Mouse (Mus musculus) thymus, postnatal 25 days (tissue): ENCODE measurements around the gene Fam171a1.
"Not testable (repeated sequence)": the region's sequence is repeated elsewhere in the genome, so short reads cannot be mapped to it uniquely, and the experiment has no call there.

Experiments used
- DNase-seq: peaks from one replicate; pipeline ENCODE4 v3.0.0; 2022

Gene Fam171a1

DNA sequence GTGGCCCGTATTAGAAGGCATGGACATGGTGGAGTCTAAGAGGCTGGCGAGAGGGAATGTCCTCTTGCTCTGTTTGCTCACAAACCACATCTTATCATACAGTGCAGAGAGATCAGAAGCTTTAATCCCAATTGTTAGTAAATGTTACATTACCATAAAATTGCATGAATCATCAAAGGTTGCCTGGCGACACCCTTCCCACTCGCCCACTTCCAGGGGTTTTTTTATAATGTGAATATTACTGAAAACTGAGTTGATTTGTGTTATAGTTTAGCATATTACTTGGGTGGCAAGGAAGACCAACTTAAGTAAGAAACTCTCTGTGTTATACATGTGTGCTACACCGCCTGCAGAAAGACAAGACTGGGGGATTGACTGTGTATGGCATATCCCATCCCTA is 60.9 kb downstream of the Fam171a1 start:
- no peak for DNase-seq

DNA sequence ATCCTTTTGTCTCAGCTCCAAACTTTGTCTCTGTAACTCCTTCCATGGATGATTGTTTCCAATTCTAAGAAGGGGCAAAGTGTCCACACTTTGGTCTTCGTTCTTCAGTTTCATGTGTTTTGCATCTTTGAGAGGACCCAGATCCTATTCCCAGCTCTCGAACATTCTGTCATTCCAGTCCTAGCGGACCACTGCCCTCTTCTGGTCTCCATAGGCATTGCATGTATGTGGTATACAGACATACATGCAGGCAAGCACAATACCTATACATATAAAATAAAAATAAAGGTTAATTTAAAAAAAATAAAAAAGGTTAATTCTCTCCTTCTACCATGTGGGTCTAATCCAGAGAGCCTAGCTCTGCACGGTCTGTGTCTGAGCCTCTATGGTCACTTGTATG is 62.0 kb downstream of the Fam171a1 start:
- not testable (repeated sequence) for DNase-seq

DNA sequence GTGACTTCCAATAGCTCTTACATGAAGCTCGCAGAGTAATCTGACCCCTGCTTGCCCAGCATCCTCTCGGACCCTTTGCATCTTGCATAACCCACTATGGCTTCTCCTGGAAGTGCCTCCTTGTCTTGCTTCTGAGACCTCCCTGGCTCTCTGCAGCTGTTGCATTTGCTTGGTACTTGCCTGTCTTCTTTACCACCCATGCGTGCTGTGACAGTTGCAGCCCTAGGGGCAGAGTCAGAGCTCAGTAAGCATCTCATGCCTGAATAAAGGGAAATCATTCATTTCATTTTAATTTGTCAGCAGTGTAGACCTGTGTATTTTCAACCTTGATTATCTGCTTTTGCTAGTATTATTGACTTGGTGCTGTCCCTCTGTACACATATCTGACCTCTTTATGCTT is 62.7 kb downstream of the Fam171a1 start:
- no peak for DNase-seq

DNA sequence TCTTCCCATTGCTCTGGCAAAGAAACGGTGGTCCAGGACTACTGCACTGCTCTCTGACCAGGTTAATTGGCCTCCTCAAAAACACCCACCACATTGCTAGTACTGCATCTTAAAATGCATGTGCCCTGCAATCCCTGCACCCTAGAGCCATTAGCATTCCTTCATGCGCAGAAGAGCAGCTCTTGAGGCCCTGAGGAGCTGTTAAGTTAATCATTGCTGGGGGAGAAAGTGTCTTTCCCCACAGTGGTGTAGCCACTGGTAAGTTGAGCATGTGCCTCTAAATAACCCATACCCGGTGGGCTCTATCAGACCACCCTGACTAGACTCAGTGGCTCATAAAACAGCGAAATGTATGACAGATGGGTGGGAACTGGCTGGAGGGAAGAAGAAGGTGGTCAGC is 66.5 kb downstream of the Fam171a1 start:
- no peak for DNase-seq

DNA sequence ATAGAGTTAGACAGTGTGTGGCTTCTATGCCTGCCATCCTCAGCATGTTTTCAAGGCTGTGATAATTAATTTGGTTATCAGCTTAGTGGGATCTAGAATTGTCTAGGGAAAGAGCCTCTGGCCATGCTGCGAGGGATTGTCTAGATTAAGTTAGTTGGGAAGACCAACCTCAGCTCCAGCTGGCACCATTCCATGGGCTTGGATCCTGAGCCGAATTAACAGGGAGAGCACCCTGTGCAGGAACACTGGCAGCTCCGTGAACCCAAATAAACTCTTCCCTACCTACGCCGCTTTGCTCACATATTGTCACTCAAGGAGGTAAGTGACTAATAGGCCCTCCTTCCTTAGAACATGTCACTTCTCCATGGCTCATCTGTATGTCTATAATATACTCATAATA is 69.6 kb downstream of the Fam171a1 start:
- DNase-seq: no peak

DNA sequence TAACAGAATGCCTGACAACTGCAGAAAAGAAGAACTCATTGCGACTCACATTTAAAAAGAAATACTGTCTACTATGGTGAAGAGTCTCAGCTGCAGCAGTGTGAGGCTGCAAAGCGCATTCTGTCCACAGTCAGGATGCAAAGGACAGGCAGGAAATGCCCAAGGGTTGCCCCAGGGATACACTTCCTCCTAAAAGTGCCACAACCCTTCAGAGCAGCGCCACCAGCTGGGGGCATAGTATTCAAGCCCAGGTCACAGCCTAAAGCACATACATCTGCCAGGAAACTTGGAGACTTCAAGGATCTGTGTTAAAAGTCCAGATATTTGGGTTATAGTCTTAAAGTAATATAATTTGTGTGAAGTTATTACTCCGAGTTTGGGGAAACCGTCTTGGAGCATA is 71.3 kb downstream of the Fam171a1 start:
- no peak for DNase-seq

DNA sequence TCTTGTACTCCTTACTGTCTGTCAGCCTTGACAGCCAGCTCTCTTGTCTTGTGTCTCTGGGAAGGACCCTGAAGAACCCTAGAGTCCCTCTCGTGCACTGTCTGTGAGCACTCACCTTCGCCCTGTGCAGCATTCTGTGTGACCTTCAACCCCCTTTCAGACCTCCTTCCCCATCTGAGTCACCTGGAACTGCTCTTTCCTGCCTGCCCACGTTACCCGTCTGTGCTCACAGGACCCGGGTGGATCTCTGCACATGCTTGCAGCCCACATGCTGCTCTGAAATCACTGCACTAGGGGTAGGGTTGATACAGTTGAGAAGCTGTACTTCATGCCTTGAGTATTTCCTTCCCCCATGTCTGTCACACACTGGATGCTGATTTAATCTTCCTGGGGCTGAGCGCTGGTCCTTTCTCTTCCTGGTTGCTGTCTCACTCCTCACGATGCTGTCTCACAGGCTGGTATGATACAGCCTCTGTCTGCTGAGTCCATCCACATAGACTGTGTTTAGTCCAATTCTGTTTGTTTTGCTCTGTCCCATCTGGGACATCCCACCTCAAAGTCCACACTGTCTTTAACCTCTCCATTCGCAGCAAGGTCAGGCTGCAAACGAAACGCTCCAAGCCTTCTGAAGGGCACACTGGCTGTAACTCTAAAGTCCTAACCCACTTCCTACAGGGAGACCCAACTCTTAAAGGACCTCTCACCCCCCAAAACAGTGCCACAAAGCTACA is 74.9 kb downstream of the Fam171a1 start:
- DNase-seq: no peak

DNA sequence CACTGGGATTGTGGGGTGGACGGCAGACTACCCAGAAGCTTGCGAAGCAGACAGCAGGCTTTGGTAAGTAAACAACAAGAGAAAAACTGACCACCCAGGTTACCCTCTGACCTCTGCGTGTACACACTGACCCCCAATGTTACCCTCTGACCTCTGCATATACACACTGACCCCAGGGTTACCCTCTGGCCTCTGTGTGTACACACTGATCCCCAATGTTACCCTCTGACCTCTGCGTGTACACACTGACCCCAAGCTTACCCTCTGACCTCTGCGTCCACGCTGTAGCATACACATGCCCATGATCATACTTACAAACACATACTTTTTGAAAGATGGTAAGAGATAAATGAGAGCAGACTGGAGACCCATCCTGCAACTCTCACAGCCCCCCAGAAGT is 77.1 kb downstream of the Fam171a1 start:
- no peak for DNase-seq

DNA sequence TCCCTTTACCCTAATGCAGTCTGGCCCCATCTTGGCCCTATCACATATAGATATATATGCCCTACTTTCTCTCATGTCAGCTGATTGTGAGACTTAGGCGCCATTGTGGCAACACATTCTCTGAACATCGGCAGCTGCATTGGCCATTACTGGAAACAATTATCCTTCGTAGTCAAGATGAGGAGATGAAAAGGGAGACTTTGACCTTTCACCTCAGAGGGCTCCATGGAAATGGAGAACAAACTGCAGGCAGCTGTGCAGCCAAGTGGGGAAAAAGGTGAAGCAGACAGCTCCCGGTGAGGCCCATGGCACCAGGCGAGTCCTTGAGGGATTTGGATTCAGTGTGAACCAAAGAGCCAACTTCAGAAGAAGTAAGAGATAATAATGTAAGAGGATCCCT is 81.5 kb downstream of the Fam171a1 start:
- DNase-seq: no peak

DNA sequence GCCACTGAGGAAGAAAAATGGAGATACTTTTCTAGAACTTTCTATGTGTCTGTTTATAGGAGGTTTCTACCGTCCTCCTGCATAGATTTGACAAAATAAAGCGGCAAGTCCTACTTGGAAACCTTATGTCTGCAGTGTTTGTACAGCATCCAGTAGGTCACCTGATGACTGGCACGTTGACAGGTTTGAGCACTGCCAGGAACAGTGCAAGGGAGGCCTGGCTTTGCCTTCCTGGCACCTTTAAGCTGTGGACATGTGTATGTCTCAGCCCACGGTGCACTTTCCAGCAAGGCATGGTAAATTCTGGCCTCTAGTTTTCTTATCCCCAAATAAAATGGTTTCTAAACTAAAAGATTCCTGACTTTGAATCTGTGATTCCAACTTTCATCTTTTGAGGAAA is 86.4 kb downstream of the Fam171a1 start:
- DNase-seq: no peak

DNA sequence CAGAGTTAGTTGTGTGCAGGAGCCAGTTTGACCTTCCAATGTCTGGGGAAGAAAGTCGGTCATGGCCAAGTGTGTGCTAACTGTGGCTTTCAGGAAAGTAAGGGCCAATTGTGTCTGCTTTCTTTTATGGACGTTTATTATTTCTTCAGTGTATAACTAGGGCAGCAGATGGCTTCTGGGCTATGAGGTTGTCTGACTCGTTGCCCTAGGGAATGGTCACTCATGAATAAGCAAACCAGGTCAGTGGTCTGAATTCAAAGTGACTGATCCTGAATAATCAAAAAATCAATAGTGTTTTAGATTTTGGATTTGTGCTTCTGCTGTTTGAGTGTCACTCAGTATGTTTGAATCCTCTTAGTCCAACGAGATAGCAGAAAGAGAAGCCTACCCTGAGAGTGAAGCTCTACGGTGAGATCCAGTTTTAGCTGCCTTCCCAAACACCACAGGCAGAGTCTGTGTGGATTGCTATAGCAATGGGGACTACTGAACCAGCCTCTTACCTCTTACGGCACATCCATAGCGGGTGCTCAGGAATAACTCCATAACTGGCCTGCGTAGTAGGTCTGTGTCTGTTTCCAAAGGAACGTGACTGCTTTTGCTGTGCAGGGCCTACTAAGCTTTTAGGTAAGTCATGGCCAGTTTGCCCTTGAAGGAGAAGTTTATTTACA is 93.1 kb downstream of the Fam171a1 start:
- no peak for DNase-seq

DNA sequence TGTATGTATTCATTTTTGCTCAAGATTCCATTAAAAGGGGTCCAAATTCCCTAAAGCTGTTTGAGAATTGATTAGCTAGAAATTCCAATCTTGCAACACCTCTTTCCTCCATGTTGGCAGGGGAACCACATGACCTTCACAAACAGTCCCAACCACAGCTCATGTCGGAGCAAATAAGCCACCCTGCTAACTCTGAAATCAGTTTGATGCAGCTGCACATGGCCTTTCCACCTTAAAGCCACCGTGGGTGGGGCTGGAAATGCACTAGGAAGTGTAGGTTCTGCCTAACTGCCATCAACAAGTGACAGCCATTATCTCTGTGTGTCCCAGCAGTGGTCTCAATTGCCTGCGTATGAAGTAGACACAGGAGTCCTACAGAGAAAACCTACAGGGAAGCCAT is 101.5 kb downstream of the Fam171a1 start:
- DNase-seq: no peak

DNA sequence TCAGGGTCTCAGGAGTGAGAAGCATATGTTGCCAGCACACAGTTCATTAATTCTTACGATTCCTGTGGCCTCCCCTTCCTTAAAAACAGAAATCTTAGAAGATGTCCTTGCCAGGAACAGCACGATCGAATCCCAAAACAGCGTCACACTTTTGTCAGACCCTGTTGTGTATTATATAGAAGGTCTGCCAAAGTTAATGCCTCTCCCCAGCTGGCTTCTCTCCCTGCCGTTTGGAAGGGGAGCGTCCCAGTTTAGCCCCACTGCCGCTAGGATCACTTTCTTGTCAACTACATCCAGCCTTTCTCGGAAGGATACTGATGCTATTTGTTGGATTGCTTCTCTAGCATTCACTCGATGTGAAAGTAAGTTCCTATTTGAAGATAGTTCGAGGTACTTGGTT is 102.6 kb downstream of the Fam171a1 start:
- no peak for DNase-seq

DNA sequence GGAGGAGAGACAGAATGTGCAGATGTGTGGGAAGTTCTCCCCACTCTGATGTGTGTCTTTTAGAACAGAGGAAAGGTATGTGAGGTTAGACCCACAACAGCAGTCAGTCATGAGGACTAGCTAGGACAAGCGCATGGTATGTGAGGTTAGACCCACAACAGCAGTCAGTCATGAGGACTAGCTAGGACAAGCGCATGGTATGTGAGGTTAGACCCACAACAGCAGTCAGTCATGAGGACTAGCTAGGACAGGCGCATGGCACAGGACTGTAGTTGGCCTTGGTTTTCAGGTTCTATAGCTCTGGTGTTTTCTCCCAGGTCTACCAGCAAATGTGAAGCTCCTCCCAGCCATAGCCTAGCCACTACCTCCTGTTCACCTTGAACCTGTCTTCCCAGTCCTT is 103.6 kb downstream of the Fam171a1 start:
- not testable (repeated sequence) for DNase-seq

DNA sequence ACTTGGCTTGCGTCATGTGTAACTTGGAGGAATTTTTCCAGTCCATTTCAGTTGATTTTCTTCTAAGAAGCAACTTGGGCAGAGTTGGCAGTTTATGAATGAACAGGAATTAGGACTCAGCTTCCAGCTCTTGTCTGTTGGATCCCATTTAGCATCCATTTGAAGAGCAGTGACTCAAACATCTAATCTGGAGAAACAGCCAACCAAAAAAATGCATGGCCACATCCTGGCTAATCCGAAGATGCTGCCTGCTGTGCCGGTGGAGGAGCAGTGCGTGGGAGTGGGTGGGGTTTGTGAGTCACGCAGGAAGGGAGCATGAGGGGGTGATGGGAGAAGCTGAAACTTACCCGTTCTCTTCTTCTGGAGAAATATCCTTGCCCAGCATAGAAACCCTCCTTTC is 104.2 kb downstream of the Fam171a1 start:
- no peak for DNase-seq

DNA sequence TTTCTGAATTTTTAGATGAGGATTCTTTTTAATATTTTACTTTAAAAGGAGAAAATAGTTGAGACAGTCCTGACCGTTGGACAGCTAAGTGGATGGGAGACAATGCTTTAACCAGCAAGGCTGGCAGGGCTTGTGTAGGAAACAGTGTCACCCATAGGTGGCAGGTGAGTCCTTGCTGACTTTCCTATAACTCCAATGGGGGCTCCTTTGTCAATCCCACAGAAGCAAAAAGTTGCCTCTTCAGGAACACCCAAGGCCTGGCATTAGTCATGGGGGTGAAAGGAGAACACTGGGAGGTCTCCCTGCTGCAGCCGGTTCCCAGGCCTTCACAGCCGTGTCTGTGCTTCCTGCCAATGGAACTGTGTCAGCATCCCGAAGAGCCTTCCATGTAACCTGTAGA is 114.5 kb downstream of the Fam171a1 start:
- DNase-seq: no peak

DNA sequence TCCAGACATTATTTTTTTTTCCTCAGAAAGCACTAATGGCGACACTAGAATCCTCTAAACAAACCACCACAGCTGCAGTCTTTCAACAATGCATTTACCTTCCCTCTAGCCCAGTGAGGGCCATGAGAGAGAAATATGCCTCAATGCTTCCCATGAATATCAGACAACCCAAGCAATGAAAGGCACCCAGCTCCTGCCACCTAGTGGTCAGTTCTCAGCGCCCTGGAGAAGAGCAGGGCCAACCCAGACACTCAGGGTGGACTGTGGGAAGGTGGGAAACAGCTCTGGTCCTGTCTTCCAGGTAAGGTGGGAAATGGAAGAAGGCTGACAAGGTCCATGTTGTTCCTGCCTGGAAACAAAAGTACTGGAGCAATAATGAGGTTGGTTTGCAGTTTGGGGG is 115.0 kb downstream of the Fam171a1 start:
- DNase-seq: peak; percentile 33

DNA sequence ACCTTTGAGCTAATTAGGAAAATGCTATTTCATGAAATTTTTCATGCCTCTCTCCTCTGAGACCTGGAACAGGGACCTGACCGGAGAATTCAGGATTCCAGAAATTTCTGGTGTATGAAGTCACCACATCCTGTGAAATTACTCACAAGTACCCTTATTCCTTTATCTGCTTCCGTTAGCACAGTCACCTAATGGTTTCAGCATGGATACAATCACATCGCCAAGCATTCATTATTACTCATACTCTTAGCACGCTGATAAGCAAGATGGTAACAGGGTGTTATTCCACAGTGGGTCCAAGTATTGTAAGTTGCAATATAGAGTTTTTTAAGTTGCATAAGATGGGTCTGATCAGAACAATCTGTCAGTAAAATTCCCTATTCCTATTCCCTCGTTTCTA is 125.2 kb downstream of the Fam171a1 start:
- DNase-seq: no peak

DNA sequence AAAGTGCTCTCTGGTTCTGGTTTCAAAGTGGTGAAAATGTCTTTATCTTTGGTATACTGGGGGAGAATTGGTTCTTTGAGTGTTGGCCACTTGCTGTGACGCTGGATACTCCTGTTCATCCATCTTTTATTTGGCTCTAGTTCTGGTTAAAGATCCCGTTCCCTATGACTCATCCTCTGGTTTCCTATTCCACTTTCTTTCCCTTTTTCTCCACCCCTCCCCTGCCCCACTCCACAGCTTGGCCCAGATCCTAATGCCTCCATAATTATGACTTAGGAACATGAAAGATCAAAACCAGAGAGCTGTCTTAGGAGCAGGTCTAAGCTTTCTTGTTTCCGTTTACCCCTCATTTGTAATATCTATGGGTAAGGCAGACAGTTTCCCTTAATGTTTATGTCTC is 130.2 kb downstream of the Fam171a1 start:
- DNase-seq: no peak

DNA sequence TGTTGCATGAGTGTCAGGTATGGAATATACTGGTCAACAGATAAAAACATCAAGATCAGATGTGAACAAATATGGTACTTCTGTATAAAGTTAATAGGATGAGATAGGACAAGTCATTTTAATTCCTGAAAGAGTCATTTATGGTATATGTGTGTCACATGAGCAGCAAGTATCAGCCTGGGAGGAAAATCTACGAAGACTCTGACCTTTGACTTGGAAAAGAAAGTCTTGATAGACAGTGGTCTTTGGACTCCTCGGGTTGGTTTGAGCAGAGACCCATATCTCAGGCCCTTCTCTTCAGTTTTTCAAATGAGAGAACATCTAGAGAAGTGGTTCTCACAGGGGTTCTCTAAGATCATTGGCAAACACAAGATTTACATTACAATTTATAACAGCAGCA is 137.3 kb downstream of the Fam171a1 start:
- DNase-seq: no peak

DNA sequence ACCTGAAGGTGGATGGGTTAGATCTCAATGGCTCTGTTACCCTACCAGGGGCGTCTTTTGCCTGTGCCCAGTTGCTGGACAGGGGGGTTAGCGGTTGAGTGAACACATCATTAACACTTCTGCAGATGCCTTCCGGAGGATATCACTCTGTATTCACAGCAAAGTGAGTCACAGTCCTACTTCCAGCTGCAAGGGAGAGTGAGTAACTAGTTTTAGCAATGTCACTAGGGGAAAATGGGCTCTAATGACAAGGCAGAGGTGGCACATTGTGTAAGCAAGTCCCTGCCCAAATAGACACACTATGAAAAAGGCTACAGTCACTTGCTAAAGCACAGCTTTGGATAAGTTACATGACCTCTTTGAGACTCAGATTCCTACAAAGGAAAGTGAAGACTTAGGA is 152.4 kb downstream of the Fam171a1 start:
- no peak for DNase-seq

DNA sequence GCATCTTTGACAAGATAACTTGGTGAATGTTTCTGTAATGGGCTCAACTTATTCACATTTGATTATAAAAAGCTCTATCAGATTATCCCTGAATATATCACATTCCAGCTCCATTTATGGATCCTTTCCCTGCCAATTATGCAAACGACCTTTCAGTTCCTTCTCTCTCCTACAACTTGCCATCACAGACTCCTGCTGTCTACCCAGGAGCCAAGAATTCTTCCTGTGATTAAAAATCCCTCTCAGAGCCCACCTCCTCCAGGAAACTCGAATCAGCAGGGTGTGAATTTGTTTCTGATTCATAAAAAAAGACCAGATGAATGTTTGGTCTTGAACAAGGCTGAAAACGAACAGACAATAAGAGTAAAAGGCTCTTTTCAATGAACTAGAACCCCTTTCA is 153.9 kb downstream of the Fam171a1 start:
- DNase-seq: no peak

DNA sequence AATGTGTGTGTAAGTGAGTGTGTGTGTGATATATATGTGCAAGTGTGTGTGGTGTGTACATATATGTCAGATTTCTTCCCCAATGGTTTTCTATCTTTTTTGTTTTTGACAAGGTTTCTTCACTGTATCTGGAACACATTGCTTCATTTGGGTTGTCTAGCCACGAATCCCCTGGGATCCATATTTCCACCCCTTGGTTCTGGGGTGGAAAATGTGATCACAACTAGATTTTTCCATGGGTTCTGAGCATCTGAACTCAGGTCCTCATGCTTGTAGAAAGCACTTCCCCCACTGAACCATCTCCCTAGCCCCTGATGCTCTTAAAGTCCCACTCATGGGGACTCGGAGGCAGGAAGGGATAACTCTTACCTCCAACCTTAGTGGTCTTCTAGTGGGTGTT is 159.3 kb downstream of the Fam171a1 start:
- DNase-seq: no peak

DNA sequence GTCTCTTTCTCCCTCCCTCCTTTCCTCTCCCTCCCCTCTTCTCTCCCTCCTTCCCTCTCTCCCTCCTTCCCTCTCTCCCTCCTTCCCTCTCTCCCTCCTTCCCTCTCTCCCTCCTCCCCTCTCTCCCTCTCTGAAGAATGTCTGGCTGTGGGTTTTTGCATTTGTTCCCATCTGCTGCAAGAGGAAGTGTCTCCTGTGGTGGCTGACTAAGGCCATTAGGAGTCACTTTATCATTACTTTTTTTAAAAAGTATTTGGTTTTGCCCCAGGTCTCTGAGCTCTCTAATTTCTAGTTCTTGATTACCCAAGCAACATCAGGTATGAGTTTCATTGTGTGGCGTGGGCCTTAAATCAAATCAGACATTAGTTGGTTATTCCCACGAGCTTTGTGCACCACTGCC is 162.1 kb downstream of the Fam171a1 start:
- no peak for DNase-seq
